Mouse (Mus musculus) embryonic facial prominence, embryonic 15.5 days (tissue): Measurements from ENCODE around the gene Lat2. TPM values are rescaled to one million over a fixed set of nuclear protein-coding genes. Genes with fewer than 3 reads are reported as not detected.

ENCODE experiments used
- ATAC-seq: fragments of 200-750 bp; cut with Nextera tagmentation; 2 replicates; pipeline ENCODE4 v1.8.0; 2017; ENCODE audit warnings: low read depth, moderate TSS enrichment; ENCODE audit not compliant: insufficient number of reproducible peaks, low FRiP score, low TSS enrichment
- H3K27ac ChIP-seq: fragments of 300-500 bp; sonication (generic); replicated peaks from 2 replicates; pipeline ENCODE4 v1.5.1; 2015; ENCODE audit warnings: mild to moderate bottlenecking, inconsistent platforms
- H3K27me3 ChIP-seq: fragments of 300-500 bp; sonication (generic); 2 replicates; pipeline ENCODE4 v1.6.1; 2015; ENCODE audit warnings: inconsistent platforms
- H3K36me3 ChIP-seq: fragments of 300-500 bp; sonication (generic); 2 replicates; pipeline ENCODE4 v1.6.1; 2015; ENCODE audit warnings: mild to moderate bottlenecking, inconsistent platforms
- H3K4me1 ChIP-seq: fragments of 300-500 bp; sonication (generic); 2 replicates; pipeline ENCODE4 v1.6.1; 2015; ENCODE audit warnings: inconsistent platforms
- H3K4me2 ChIP-seq: fragments of 300-500 bp; sonication (generic); replicated peaks from 2 replicates; pipeline ENCODE4 v1.6.1; 2015; ENCODE audit warnings: mild to moderate bottlenecking, inconsistent platforms
- H3K4me3 ChIP-seq: fragments of 300-500 bp; sonication (generic); replicated peaks from 2 replicates; pipeline ENCODE4 v1.5.1; 2015; ENCODE audit warnings: mild to moderate bottlenecking, inconsistent platforms
- H3K9ac ChIP-seq: fragments of 300-500 bp; sonication (generic); 2 replicates; pipeline ENCODE4 v1.6.1; 2015; ENCODE audit warnings: inconsistent platforms
- H3K9me3 ChIP-seq: fragments of 300-500 bp; sonication (generic); replicated peaks from 2 replicates; pipeline ENCODE4 v1.6.1; 2016; ENCODE audit warnings: inconsistent platforms
- WGBS: fragments of 180-500 bp; shearing (Covaris S2); methylation state at CpG from one replicate; pipeline ENCODE4 v1.1.7; 2015; 5-methylcytosine and 5-hydroxymethylcytosine counted together
- polyA plus RNA-seq: library from polyadenylated mRNA; unstranded; fragments of >200 nt; fragmentation: Nextera tagmentation; extraction: Ambion mirVana; gene quantifications from 2 replicates; pipeline ENCODE4 v1.2.1, GENCODE M21; 2015

The Lat2 gene
- polyA plus RNA-seq, 1 experiment from 2014 or later: 4.6 TPM

DNA sequence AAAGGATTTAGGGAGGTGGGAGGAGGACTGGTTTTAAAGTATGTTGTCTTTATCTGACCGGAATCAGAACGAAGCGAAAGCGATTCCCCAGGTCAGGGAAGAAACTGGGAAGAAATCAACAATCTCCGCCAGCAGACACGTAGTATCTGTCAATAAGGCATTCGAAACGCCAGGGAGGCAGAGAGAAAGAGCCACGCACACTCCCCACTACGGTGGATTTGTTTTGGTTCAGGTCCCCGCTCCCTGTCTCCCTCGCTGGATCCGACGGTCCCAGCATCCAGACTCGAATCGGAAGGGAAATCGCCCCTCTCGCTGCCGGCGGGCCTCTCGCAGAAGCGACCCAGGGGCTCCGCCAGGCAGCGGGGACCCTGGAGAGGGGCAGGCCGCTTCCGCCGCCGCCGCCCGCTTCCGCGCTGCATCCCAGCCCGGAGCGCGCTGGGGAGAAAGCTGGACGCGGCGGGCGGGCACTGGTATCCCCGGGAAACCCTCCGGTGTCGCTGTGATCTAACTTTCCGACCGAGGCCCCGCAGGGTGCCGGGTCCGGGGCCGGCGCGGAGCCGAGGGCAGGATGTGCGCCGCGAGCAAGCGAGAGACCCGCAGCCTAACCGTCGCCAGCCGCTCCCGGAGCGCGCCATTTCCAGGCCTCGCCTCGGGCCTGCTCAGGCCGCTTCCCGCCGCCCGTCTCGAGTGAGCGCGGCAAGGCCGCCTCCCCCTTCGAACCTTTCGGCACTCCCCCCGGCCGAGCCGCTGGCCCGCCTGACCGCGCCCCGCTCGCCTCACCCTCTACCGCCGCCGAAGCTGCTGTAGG lies 23.8 kb upstream of the Lat2 start:
- Histone ChIP-seq H3K4me2 (peak overlapping the region; percentile 67), H3K27ac (peak overlapping the region; percentile 96), H3K9ac (peak overlapping the region; percentile 94), H3K36me3 (peaks cover 26% of the 10 kb centered on the region), H3K27me3 (no peaks in the 10 kb centered on the region), H3K9me3 (no peaks in the 10 kb centered on the region), H3K4me3 (peak overlapping the region; percentile 95), H3K4me1 (peaks cover 8% of the 10 kb centered on the region)
- ATAC-seq: peak; percentile 63
- WGBS: under 1% methylated on average over 84 of the region's 85 CpGs

- Histone ChIP-seq H3K9me3 (no peaks in the 10 kb centered on the region), H3K9ac (peak overlapping the region; percentile 94), H3K36me3 (peaks cover 33% of the 10 kb centered on the region), H3K4me3 (peak overlapping the region; percentile 95), H3K4me1 (peaks cover 12% of the 10 kb centered on the region), H3K27me3 (no peaks in the 10 kb centered on the region), H3K4me2 (peak overlapping the region; percentile 67), H3K27ac (0 out of 2 replicates have a peak overlapping the region, but pooled peaks have one; percentile 96)
- no peak for ATAC-seq
- 18% methylated on average over 5 of the region's 5 CpGs for WGBS
Observed at GRCm38 (mm10) chr5:134637820-134638367, 23.1 kb upstream of the Lat2 start.

DNA sequence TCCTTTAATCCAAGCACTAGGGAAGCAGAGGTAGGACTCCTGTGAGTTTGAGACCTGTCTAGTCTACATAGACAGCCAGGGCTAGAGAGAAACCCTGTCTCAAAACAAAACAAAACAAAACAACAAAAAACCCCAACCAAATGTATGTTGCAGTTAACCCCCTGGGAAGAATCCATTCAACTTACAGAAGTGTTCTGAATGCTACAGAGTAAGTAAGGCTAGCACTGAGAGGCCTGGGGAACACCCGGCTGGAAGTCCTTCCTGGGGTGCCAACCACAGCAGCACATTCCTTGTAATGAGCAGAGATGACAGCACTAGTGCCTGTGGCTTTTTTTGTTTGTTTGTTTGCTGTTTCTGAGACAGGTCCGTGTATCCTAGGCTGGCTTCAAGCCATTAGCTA lies 18.0 kb upstream of the Lat2 start:
- no peak overlapping the region for H3K4me2 ChIP-seq
- H3K27me3 ChIP-seq: no peaks in the 10 kb centered on the region
- no peak overlapping the region for H3K4me3 ChIP-seq
- no peak overlapping the region for H3K27ac ChIP-seq
- WGBS: 48% methylated on average over 2 of the region's 2 CpGs
- H3K9me3 ChIP-seq: no peaks in the 10 kb centered on the region
- peaks cover 10% of the 10 kb centered on the region for H3K4me1 ChIP-seq
- ATAC-seq: no peak
- peaks cover 66% of the 10 kb centered on the region for H3K36me3 ChIP-seq
- no peak overlapping the region for H3K9ac ChIP-seq

DNA sequence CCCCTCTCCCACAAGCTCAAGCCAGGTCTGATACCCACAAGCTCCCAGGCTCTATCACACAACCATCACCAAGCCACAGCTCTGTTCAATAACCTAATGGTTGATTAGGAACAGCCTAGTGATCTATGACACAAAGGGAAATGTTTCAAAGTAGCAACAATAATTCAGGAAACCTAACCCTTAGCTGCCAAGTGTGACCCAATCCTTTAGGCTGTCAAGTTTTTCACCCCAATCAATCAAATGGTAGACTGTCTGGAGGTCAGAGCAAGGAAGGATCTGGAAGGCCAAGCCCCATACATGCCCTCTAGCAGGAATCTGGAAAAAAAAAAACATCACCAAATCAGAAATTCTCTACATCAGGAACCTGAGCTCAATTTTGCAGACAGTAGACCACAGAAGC lies 16.0 kb upstream of the Lat2 start:
- ATAC-seq: no peak
- H3K27ac ChIP-seq: no peak overlapping the region
- no peaks in the 10 kb centered on the region for H3K27me3 ChIP-seq
- H3K9ac ChIP-seq: no peak overlapping the region
- no peaks in the 10 kb centered on the region for H3K9me3 ChIP-seq
- peaks cover 5% of the 10 kb centered on the region; the same call in 1 of the 2 replicates for H3K4me1 ChIP-seq
- no peak overlapping the region for H3K4me3 ChIP-seq
- H3K36me3 ChIP-seq: peaks cover 76% of the 10 kb centered on the region
- H3K4me2 ChIP-seq: no peak overlapping the region

GRCm38 (mm10) chr5:134629508-134629907 lies 14.7 kb upstream of the Lat2 start:
- Histone ChIP-seq H3K27ac (peak overlapping the region; percentile 44; the same call in 1 of the 2 replicates), H3K27me3 (no peaks in the 10 kb centered on the region), H3K4me2 (no peak overlapping the region), H3K4me1 (peaks cover 5% of the 10 kb centered on the region; the same call in 1 of the 2 replicates), H3K9ac (no peak overlapping the region), H3K9me3 (no peaks in the 10 kb centered on the region), H3K4me3 (no peak overlapping the region), H3K36me3 (peaks cover 80% of the 10 kb centered on the region)
- WGBS: 68% methylated on average over 4 of the region's 4 CpGs
- no peak for ATAC-seq

DNA sequence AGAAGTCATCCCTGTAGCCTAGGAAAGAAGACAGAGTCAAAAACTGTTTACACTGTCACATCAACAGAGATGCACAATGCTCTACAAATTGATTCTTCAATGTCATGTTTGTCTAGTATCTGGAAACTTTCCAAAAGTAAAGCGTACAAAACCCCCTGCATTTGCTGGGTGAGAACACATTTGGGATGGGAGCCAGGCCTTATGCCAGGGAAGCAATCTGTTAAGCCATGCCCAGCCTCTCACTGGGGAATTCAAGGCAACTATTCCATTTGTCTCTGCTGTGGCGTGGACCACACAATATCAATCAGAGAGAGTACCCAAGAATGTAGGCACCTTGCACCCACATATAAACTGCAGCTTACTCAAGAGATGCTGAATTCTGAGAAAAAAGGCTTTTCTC lies 7.2 kb upstream of the Lat2 start:
- Histone ChIP-seq H3K9ac (no peak overlapping the region), H3K4me2 (no peak overlapping the region), H3K4me1 (no peaks in the 10 kb centered on the region), H3K9me3 (no peaks in the 10 kb centered on the region), H3K36me3 (peaks cover 98% of the 10 kb centered on the region), H3K27ac (no peak overlapping the region), H3K27me3 (no peaks in the 10 kb centered on the region), H3K4me3 (no peak overlapping the region)
- WGBS: 59% methylated on average over 2 of the region's 2 CpGs
- no peak for ATAC-seq

DNA sequence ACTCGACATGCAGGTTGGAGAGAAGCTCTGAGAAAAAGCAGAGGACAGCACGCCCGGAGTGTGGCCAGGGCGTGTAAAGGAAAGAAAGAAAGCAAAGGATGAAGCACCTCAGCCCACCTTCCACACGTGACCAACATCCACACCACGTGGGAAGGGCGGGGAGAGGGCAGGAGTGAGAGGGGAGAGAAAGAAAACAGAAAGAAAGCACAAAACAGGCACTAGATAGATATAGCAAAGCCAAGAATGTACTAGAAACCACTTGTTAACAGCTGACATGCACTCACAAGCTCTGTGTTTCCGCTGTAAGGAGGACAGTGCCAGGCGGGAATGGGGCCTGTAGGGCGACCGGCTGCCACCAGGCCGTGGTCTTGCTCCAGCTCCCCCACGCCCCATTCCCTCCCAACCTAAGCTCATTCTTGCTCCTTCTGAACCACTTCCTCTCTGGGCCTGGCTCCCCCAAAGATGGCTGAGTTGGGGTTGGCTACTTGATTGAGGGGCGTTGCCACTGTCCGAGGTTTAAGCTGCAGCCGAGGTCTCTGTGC lies 6.3 kb upstream of the Lat2 start:
- WGBS: 87% methylated on average over 16 of the region's 16 CpGs
- peaks cover 93% of the 10 kb centered on the region for H3K36me3 ChIP-seq
- no peak overlapping the region for H3K9ac ChIP-seq
- H3K9me3 ChIP-seq: no peaks in the 10 kb centered on the region
- no peak overlapping the region for H3K4me2 ChIP-seq
- no peak overlapping the region for H3K27ac ChIP-seq
- H3K4me3 ChIP-seq: no peak overlapping the region
- no peak for ATAC-seq
- H3K27me3 ChIP-seq: no peaks in the 10 kb centered on the region
- no peaks in the 10 kb centered on the region for H3K4me1 ChIP-seq

DNA sequence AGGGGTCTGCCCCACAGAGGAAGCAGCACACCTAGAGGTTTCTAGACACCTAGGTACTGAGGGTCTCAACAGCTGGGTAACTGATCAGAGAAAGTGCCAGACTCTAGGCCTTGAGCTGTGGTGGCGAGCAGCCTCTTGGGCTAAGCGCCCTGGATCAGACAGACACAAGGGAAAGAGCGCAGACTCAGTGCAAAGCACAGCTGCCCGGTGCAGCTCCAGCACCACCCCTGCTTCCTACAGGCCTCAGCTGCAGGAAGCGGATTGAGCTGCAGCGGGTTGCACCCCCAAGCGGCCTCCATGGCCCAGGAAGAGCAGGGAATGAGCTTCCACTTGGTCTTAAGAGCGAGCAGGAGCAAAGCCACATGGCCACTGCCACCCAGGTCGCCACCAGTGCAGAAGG lies 5.6 kb upstream of the Lat2 start:
- H3K4me3 ChIP-seq: no peak overlapping the region
- H3K4me1 ChIP-seq: no peaks in the 10 kb centered on the region
- no peaks in the 10 kb centered on the region for H3K27me3 ChIP-seq
- 93% methylated on average over 9 of the region's 9 CpGs for WGBS
- ATAC-seq: no peak
- no peaks in the 10 kb centered on the region for H3K9me3 ChIP-seq
- peaks cover 86% of the 10 kb centered on the region for H3K36me3 ChIP-seq
- H3K9ac ChIP-seq: no peak overlapping the region
- no peak overlapping the region for H3K4me2 ChIP-seq
- H3K27ac ChIP-seq: no peak overlapping the region

GRCm38 (mm10) chr5:134617071-134617470 lies 2.2 kb upstream of the Lat2 start:
- 65% methylated on average over 3 of the region's 3 CpGs for WGBS
- H3K9me3 ChIP-seq: no peaks in the 10 kb centered on the region
- H3K27me3 ChIP-seq: no peaks in the 10 kb centered on the region
- no peaks in the 10 kb centered on the region for H3K4me1 ChIP-seq
- peaks cover 53% of the 10 kb centered on the region for H3K36me3 ChIP-seq
- no peak for ATAC-seq
- H3K4me3 ChIP-seq: no peak overlapping the region
- H3K27ac ChIP-seq: no peak overlapping the region
- H3K4me2 ChIP-seq: no peak overlapping the region
- H3K9ac ChIP-seq: no peak overlapping the region

GRCm38 (mm10) chr5:134615780-134616179 lies 955 bp upstream of the Lat2 start:
- 59% methylated on average over 4 of the region's 4 CpGs for WGBS
- no peak overlapping the region for H3K4me2 ChIP-seq
- H3K4me1 ChIP-seq: no peaks in the 10 kb centered on the region
- no peak overlapping the region for H3K4me3 ChIP-seq
- H3K27ac ChIP-seq: no peak overlapping the region
- no peak for ATAC-seq
- H3K9ac ChIP-seq: no peak overlapping the region
- no peaks in the 10 kb centered on the region for H3K27me3 ChIP-seq
- no peaks in the 10 kb centered on the region for H3K9me3 ChIP-seq
- peaks cover 40% of the 10 kb centered on the region for H3K36me3 ChIP-seq

DNA sequence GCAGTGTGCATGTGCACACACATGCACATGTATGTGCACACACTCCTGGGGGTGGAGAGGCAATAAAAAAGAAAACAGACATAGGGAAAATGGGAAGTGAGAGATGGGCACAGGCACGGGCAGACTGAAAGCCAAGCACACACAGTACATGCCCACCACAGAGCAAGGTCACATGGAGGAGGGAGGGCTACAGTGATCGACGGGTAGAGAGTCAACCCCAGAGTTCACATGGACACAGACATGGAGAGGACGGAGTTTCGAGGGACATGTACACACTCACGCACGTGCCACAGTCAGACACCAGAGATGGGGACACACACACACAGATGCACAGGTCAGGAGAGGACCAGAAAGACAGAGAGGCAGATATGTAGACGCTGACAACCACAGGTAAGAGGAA lies 555 bp upstream of the Lat2 start:
- Histone ChIP-seq H3K4me3 (no peak overlapping the region), H3K9me3 (no peaks in the 10 kb centered on the region), H3K27ac (no peak overlapping the region), H3K27me3 (no peaks in the 10 kb centered on the region), H3K4me2 (no peak overlapping the region), H3K4me1 (no peaks in the 10 kb centered on the region), H3K9ac (no peak overlapping the region), H3K36me3 (peaks cover 36% of the 10 kb centered on the region)
- no peak for ATAC-seq
- 79% methylated on average over 8 of the region's 8 CpGs for WGBS
